Mouse (Mus musculus): ENCODE measurements around the gene Cyp1b1.

The Cyp1b1 gene

GRCm38 (mm10) chr17:79714931-79715637 is at the start of gene Cyp1b1:
Gene Cyp1b1, minus strand, starts transcription at chr17:79715061.
- no peak for DNase-seq (ENCODE audit: low spot score)

DNA sequence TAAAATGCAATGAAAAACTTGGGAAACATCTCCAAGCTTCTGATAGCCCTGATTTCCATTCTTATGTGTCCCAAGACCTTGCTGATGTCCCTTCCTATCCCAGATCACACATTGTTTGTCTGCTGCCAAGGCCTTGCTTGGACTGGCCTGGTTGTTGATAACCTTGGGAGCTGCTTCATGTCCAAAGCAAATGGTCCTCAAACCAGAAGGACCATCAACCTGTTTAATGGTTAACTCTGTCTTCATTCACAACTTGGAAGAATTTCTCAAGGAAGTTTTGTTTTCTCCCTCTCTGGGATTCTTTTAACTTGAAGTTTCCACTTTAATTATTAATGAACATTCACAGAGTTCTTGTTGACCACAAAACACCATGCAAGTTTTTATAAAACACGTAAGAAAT is 47.0 kb upstream of the Cyp1b1 start:
- DNase-seq (ENCODE audit: low spot score) = no peak

DNA sequence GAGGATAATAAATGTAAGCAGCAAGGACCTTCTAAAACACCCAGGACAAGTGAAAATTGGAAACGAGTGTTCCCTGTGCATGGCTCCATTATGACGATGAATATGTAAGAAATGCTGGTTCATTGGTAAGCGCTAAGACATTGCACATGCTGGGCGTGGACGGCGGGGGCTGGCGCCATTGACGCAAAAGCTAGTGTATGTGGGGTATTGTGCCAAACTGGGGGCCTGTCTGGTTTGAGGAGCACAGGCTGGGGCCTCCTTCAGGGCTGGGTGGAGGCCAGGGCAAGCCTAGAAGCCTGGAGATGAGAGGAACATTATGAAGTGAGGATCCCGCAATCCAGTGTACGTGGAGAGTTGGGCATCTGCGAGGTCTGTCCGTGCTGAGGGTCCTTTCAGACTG is 39.0 kb upstream of the Cyp1b1 start:
- no peak for DNase-seq (ENCODE audit: low spot score)

DNA sequence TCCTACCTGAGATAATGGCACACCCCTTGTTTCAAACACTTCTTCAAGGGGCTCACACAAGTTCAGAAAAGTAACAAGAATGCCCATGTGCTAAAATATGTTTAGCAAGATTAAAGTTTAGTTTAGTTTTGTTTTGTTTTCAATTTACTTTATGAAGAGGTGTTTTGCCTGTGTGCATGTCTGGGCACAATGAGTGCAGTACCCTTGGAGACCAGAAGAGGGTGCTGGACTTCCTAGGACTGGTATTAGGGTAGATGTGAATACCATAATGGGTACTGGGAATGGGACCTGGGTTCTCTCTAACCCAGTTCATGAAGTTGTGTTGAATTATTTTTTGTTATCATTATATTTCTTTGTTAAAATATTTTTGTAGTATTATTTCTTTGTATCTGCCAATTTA is 38.0 kb upstream of the Cyp1b1 start:
- DNase-seq (ENCODE audit: low spot score) = no peak

DNA sequence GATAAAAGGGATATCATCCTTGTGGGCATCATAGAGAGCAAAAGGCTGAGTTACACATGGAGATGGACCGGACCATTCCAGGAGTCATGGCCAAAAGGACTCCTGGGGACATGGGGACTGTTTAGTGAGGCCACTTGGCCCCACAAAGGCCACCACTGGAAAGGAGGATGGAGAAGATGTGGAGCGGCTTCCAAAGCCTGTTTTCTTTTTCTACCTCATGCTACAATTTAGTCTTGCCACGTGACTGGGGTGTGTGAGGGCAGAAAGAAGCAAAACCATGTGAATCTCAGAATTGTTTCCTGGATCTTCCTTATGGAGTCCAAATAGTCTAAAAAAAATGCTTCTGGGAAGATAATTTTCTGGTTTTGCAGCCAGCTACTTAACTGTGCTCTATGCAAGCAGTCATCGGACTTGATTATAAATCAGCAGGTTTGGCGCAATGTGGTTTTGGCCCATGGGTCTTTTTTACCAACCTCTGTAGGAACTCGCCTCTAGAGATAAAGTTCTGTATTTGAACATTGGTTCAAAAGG is 36.9 kb upstream of the Cyp1b1 start:
- no peak for DNase-seq (ENCODE audit: low spot score)

DNA sequence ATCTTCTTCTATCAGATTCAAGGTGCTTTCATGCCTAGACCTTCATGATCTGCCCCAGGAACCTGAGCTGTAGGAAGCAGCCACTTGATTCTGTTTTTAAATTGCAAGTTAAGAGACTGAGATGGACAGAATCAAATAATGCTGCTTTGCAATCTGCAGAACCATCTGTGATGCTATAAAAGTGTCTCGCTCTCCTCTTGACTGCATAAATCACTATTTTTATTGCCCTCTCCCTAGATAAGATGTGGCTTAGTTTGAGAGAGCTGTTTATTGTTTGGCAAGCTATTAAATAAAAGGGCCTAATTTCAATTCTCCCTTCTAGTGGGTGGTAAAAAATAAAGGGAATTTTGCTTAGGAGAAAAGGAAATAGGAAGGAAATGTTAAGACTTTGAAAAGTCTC is 34.8 kb upstream of the Cyp1b1 start:
- DNase-seq (ENCODE audit: low spot score) = no peak

GRCm38 (mm10) chr17:79746954-79747353 is 32.1 kb upstream of the Cyp1b1 start:
- no peak for DNase-seq (ENCODE audit: low spot score)

- DNase-seq (ENCODE audit: low spot score) = peak; percentile 45
These were observed 31.3 kb upstream of the Cyp1b1 start for GRCm38 (mm10) chr17:79746146-79746591.

DNA sequence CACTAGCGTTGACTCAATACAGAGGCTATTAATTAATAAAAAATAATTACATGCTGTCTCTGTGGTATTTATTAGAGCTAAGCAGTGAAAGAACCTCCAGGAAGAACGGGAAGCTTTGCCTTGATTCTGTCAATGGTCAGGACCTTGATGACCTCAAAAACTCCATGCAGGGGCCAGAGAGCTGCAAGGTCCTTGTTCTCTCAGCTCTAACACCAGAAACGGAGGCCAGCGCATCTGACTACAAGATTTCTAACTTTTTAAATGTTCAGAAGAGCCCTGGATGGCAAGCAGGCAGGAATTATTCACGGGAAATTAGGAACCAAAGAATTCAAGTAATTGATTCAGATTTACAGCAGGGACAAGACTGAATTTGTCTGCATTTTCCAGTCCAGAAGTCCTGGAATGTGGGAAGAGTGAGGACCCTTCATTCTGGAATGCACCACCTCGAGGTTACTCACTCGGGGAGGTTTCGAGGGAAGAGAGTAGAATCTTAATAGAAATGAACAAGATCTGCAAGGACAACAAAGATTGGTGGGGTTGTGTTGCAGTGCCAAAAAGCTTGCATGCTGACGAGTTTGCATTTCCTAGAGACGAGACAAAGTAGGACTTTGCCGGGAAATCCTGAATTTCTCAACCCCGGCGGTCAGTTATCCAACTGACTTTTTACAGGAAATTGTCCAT is 30.3 kb upstream of the Cyp1b1 start:
- no peak for DNase-seq (ENCODE audit: low spot score)

DNA sequence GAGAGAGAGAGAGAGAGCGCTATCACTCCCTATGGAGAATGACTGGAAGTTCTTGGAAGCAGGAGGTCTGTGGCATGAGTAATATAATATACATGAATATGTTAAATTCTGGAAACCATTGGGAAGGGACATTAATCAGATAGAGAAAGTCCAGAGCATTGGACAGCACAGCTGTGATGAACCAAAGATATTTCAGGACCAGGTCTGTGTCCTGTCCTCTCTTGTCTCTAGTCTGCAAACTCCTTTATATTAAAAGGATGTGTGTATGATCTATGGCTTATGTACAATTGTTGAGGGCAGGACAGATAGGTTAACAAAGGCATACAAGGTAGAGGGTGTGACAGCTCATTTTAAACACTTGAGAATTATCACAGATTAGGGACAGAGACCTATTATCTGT is 28.6 kb upstream of the Cyp1b1 start:
- no peak for DNase-seq (ENCODE audit: low spot score)

DNA sequence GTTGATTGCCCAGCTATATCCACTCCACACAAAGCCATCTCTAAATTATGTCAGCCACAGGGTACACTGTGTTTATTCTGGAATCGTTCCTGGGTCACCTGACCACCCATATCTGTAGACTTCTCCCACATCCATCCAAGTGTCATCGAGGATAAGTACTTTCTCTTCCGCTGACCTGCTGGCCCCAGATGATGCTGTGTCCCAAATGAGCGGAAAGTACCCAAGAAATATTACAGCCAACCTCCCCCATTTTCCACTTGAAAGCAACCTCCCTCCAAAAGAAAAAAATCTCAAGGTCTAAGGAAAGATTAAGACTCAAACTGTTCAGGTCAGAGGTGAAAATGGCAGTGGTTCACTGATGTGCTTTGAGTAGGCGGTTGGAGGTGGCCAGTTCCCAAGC is 27.8 kb upstream of the Cyp1b1 start:
- DNase-seq (ENCODE audit: low spot score) = peak; percentile 61

GRCm38 (mm10) chr17:79738847-79739498 is 24.1 kb upstream of the Cyp1b1 start:
- DNase-seq (ENCODE audit: low spot score) = no peak

GRCm38 (mm10) chr17:79737598-79737997 is 22.7 kb upstream of the Cyp1b1 start:
- no peak for DNase-seq (ENCODE audit: low spot score)

DNA sequence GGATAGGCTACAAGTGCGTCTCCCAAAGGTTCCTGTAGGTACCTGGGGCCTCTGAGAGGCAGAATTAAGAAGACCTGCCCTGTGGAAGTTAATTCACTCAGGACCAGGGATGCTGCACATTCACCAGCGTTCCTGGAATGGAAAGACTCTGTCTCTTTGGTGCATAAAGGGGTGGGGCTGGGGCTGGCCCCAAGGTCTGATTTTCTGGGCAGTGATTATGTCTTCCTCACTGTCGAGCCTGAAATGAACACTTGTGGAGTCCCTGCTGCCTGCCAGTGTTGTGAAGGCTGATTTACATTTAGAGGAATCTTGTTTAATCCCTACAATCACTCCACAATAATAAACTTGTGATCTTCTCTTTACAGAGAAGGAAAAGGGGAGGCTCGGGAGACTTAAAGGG is 18.2 kb upstream of the Cyp1b1 start:
- DNase-seq (ENCODE audit: low spot score) = no peak

DNA sequence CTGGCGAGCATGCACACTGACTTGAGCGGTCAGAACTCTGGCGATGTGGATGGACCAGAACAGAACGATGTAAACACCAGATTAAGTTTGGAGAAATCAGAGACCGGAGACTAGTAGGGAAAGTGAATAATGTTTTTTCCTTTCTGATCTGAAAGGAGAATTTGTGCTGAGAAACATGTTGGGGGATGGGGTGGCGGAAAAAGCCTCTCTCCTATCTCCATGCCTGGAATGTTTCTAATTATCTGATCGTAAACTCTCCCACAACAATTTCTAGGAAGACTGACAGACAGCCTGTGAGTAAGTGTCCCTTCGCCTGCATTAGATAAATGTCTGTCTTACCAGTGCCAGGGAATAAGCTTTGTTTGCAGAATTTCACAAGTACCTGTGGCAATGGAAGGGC is 16.1 kb upstream of the Cyp1b1 start:
- DNase-seq (ENCODE audit: low spot score) = no peak

DNA sequence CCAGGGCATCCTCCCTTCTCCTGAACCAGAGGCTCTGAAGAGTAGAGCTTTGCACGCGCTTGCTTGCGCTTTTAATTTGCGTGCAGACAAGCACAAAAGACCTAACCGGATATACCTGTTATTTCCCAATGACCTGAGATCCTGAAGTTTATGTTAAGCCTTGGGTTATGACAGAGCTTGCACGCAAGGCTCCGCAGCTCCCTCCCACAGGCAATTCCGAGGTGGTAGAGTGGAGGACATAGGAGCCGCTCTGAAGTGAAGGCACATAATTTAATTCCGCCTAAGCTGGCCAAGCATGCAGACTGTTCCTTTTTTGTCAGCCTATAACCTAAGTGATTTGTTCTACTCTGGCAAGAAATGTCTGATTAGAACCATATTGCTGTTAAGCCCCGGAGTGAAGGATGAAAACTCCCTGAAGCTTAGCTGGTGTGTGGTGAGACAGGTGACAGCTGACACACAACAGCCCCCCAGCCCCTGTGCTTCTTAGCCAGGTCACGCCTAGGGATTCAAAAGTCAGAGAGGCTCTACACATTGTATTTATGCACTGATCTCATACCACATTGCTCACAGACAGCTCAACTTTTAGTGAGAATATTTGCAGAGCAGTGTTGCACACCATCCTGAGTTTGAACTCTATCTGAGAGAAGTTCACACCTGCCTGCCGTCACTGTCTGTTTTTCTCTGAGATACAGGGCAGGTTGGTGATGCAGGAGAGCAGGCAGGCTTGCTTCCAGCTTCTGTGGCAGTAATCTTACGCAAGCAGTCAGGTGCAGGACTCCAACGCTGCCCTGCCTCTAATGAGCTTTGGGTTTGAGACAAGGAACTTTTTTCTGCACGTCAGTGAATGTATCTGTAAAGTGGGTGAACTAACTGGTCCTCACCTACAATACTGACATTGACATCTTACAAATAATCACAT is 14.0 kb upstream of the Cyp1b1 start:
- no peak for DNase-seq (ENCODE audit: low spot score)

DNA sequence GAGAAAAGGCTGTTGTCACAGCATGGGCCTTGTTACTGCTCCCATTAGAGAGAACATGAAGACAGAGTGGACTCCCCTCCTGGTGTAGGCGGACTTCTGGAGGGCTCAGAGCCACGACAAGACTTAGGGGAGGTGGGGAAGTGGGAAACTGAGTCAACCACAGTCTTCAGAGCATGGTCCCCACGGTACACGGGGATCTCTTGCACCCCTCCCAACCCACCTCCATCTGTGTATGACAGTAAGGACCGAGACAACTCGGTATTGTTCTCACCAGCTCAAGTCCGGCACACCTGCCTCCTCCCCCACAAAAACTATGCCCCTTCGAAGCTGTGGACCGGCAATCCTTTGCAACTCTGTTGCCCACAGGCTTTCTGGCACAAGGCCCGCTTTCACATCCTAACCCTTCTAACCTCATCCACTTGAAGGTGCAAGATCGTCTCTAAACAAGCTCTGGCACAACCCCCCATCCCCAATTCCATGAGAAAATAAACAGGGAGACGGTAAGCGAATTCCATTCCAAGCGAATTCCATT is 13.3 kb upstream of the Cyp1b1 start:
- peak; percentile 71 for DNase-seq (ENCODE audit: low spot score)

DNA sequence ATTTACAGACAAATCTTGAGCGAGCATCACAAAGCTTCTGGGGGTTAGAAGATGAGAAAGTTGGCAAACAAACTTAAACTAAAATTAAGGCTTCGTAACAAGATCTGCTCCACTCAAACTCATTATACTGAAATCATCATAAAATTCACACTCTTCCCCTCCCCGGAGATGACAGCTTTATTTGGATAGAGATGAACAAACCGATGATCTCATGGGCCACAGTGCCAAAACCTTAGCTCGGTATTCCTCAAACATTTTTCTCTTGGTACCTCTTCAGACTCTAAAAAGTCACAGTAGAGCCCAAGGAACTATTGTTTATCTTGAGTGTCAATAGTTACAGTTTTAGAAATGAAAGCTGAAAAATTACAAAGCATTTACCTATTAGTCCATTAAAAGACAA is 11.8 kb upstream of the Cyp1b1 start:
- no peak for DNase-seq (ENCODE audit: low spot score)

DNA sequence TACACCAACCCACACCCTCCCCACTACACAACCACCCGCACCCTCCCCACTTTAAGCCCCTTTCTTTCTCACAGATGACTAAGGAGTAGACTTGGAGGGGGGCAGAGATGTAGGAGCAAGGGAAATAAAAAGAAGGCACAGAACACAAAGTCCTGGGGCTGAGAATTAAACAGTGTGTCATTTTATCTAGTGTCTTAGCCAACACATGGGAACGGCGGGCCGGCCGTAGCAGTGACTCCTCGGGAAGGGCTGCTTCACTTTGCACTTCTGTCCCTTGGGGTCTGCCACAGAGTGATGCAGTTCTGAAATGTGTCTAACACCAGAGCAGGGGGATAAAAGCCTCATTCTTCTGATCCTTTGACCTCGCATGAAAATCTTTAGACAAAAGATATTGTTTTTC is 5.8 kb upstream of the Cyp1b1 start:
- DNase-seq (ENCODE audit: low spot score) = no peak

GRCm38 (mm10) chr17:79715649-79716143 is 835 bp upstream of the Cyp1b1 start:
- DNase-seq (ENCODE audit: low spot score) = peak; percentile 82

GRCm38 (mm10) chr17:79714368-79714895 is 429 bp downstream of the Cyp1b1 start:
- no peak for DNase-seq (ENCODE audit: low spot score)
